Mouse (Mus musculus) hindbrain, embryonic 14.5 days (tissue): ENCODE data around the gene Sp1. TPM values are rescaled to one million over a fixed set of nuclear protein-coding genes. Genes with fewer than 3 reads are reported as not detected.

Experiments
- ATAC-seq: fragments of 200-750 bp; cut with Nextera tagmentation; 2 replicates; pipeline ENCODE4 v1.8.0; 2017; ENCODE audit warnings: moderate number of reproducible peaks, mild to moderate bottlenecking, moderate TSS enrichment, moderate library complexity; ENCODE audit not compliant: low FRiP score
- DNase-seq: peaks from one replicate; pipeline ENCODE4 v3.0.0-alpha.2; 2015; ENCODE audit warnings: low spot score
- H3K27ac ChIP-seq: fragments of 300-500 bp; sonication (generic); 2 replicates; pipeline ENCODE4 v1.5.1; 2014; ENCODE audit warnings: mild to moderate bottlenecking, moderate library complexity
- H3K27me3 ChIP-seq: fragments of 300-500 bp; sonication (generic); 2 replicates; pipeline ENCODE4 v1.6.1; 2014; ENCODE audit warnings: mild to moderate bottlenecking, low read length, mixed read lengths; ENCODE audit not compliant: control insufficient read depth, insufficient read depth
- H3K36me3 ChIP-seq: fragments of 300-500 bp; sonication (generic); replicated peaks from 2 replicates; pipeline ENCODE4 v1.6.1; 2014; ENCODE audit not compliant: control insufficient read depth, insufficient read depth
- H3K4me1 ChIP-seq: fragments of 300-500 bp; sonication (generic); replicated peaks from 2 replicates; pipeline ENCODE4 v1.6.1; 2014; ENCODE audit warnings: antibody characterized with exemption, low read length, mixed read lengths; ENCODE audit not compliant: control insufficient read depth, insufficient read depth
- H3K4me2 ChIP-seq: fragments of 300-500 bp; sonication (generic); replicated peaks from 2 replicates; pipeline ENCODE4 v1.6.1; 2014; ENCODE audit warnings: mild to moderate bottlenecking, moderate library complexity
- H3K4me3 ChIP-seq: fragments of 300-500 bp; sonication (generic); replicated peaks from 2 replicates; pipeline ENCODE4 v1.5.1; 2014; ENCODE audit warnings: mild to moderate bottlenecking, low read length
- H3K9ac ChIP-seq: fragments of 300-500 bp; sonication (generic); 2 replicates; pipeline ENCODE4 v1.6.1; 2014
- H3K9me3 ChIP-seq: fragments of 300-500 bp; sonication (generic); 2 replicates; pipeline ENCODE4 v1.6.1; 2016; ENCODE audit warnings: low read length; ENCODE audit not compliant: control insufficient read depth
- WGBS: fragments of 180-500 bp; shearing (Covaris S2); extraction: QIAGEN DNeasy Blood & Tissue Kit; methylation state at CpG from one replicate; pipeline ENCODE4 v1.1.7; 2014; 5-methylcytosine and 5-hydroxymethylcytosine counted together
- polyA plus RNA-seq: library from polyadenylated mRNA; unstranded; fragments of >200 nt; fragmentation: Nextera tagmentation; extraction: Ambion mirVana; gene quantifications from 2 replicates; pipeline ENCODE4 v1.2.1, GENCODE M21; 2014

Gene Sp1
- polyA plus RNA-seq, result 5.3 and 6.2 TPM in 2 replicates

GRCm38 (mm10) chr15:102405489-102406195, at the start of gene Sp1:
Gene Sp1, plus strand, starts transcription at chr15:102406143.
- 1% methylated on average over 38 of the region's 38 CpGs for WGBS
- ATAC-seq, result peak; percentile 98
- Histone ChIP-seq H3K4me2 (peak within 1 kb of the TSS; percentile 62), H3K4me3 (peak within 1 kb of the TSS; percentile 86), H3K9me3 (no peaks in the 10 kb centered on the region), H3K36me3 (peaks cover 31% of the 10 kb centered on the region), H3K9ac (peak within 1 kb of the TSS; percentile 85), H3K4me1 (peaks cover 35% of the 10 kb centered on the region), H3K27me3 (no peaks in the 10 kb centered on the region), H3K27ac (peak within 1 kb of the TSS; percentile 98)
- peak; percentile 98 for DNase-seq

GRCm38 (mm10) chr15:102356501-102357325, 49.2 kb upstream of the Sp1 start:
- H3K9me3 ChIP-seq, result no peaks in the 10 kb centered on the region
- 0 out of 2 replicates have a peak overlapping the region, but pooled peaks have one; percentile 5 for H3K27ac ChIP-seq
- peak overlapping the region; percentile 63; the same call in 1 of the 2 replicates for H3K9ac ChIP-seq
- peak overlapping the region; percentile 83 for H3K4me2 ChIP-seq
- 26% methylated on average over 16 of the region's 16 CpGs for WGBS
- H3K4me3 ChIP-seq, result no peak overlapping the region; the same call in 1 of the 2 replicates
- DNase-seq (no peak), ATAC-seq (no peak)
- peaks cover 21% of the 10 kb centered on the region for H3K4me1 ChIP-seq
- H3K36me3 ChIP-seq, result no peaks in the 10 kb centered on the region
- H3K27me3 ChIP-seq, result peaks cover 42% of the 10 kb centered on the region

- 1% methylated on average over 25 of the region's 25 CpGs for WGBS
- no peak overlapping the region for H3K9ac ChIP-seq
- DNase-seq (no peak), ATAC-seq (no peak; the same call in 1 of the 2 replicates)
- peak overlapping the region; percentile 46 for H3K4me2 ChIP-seq
- H3K36me3 ChIP-seq, result no peaks in the 10 kb centered on the region
- peak overlapping the region; percentile 13 for H3K4me3 ChIP-seq
- peaks cover 42% of the 10 kb centered on the region for H3K27me3 ChIP-seq
- H3K9me3 ChIP-seq, result no peaks in the 10 kb centered on the region
- peaks cover 21% of the 10 kb centered on the region for H3K4me1 ChIP-seq
- no peak overlapping the region for H3K27ac ChIP-seq
Measured at GRCm38 (mm10) chr15:102358126-102358525, 47.8 kb upstream of the Sp1 start.

GRCm38 (mm10) chr15:102358834-102359233, 47.1 kb upstream of the Sp1 start:
- H3K36me3 ChIP-seq, result no peaks in the 10 kb centered on the region
- H3K4me2 ChIP-seq, result no peak overlapping the region

GRCm38 (mm10) chr15:102362648-102363047, 43.3 kb upstream of the Sp1 start:
- Histone ChIP-seq H3K27ac (no peak overlapping the region), H3K36me3 (no peaks in the 10 kb centered on the region), H3K4me2 (no peak overlapping the region), H3K4me3 (no peak overlapping the region), H3K27me3 (peaks cover 24% of the 10 kb centered on the region), H3K9ac (no peak overlapping the region), H3K4me1 (peaks cover 14% of the 10 kb centered on the region; the same call in 1 of the 2 replicates), H3K9me3 (no peaks in the 10 kb centered on the region)
- no peak for DNase-seq
- WGBS, result 11% methylated on average over 14 of the region's 14 CpGs
- ATAC-seq, result no peak

More at GRCm38 (mm10) chr15:102358834-102359233, 47.1 kb upstream of the Sp1 start:
- 20% methylated on average over 5 of the region's 5 CpGs for WGBS
- no peak for DNase-seq
- Histone ChIP-seq H3K9me3 (no peaks in the 10 kb centered on the region), H3K9ac (no peak overlapping the region), H3K4me1 (peaks cover 21% of the 10 kb centered on the region), H3K4me3 (no peak overlapping the region), H3K27me3 (peaks cover 42% of the 10 kb centered on the region), H3K27ac (no peak overlapping the region)
- ATAC-seq, result no peak

GRCm38 (mm10) chr15:102364678-102365077, 41.3 kb upstream of the Sp1 start:
- Histone ChIP-seq H3K4me3 (no peak overlapping the region), H3K9ac (no peak overlapping the region), H3K36me3 (no peaks in the 10 kb centered on the region), H3K4me2 (no peak overlapping the region), H3K27me3 (peaks cover 5% of the 10 kb centered on the region; the same call in 1 of the 2 replicates), H3K4me1 (peaks cover 5% of the 10 kb centered on the region; the same call in 1 of the 2 replicates), H3K9me3 (no peaks in the 10 kb centered on the region), H3K27ac (no peak overlapping the region)
- no peak for ATAC-seq
- DNase-seq, result no peak
- 100% methylated on average over 1 of the region's 1 CpGs for WGBS

- Histone ChIP-seq H3K27ac (peak overlapping the region; percentile 20; the same call in 1 of the 2 replicates), H3K9me3 (no peaks in the 10 kb centered on the region), H3K4me2 (peak overlapping the region; percentile 53), H3K4me3 (peak overlapping the region; percentile 27), H3K9ac (peak overlapping the region; percentile 54), H3K27me3 (peaks cover 4% of the 10 kb centered on the region; the same call in 1 of the 2 replicates), H3K4me1 (peaks cover 7% of the 10 kb centered on the region; the same call in 1 of the 2 replicates), H3K36me3 (no peaks in the 10 kb centered on the region)
- ATAC-seq (no peak), DNase-seq (no peak)
- 7% methylated on average over 7 of the region's 7 CpGs for WGBS
Measured at GRCm38 (mm10) chr15:102366238-102366637, 39.7 kb upstream of the Sp1 start.

GRCm38 (mm10) chr15:102366733-102367344, 39.1 kb upstream of the Sp1 start, which contains the start of gene Sp7:
Gene Sp7, minus strand, starts transcription at chr15:102367182.
- Histone ChIP-seq H3K4me3 (peak within 1 kb of the TSS; percentile 27), H3K4me2 (peak within 1 kb of the TSS; percentile 53), H3K4me1 (peaks cover 7% of the 10 kb centered on the region; the same call in 1 of the 2 replicates), H3K27ac (peak within 1 kb of the TSS; percentile 20; the same call in 1 of the 2 replicates), H3K36me3 (no peaks in the 10 kb centered on the region), H3K9ac (peak within 1 kb of the TSS; percentile 54), H3K27me3 (peaks cover 4% of the 10 kb centered on the region; the same call in 1 of the 2 replicates), H3K9me3 (no peaks in the 10 kb centered on the region)
- 0 out of 2 replicates have a peak, but pooled peaks have one; percentile 43 for ATAC-seq
- 4% methylated on average over 15 of the region's 15 CpGs for WGBS
- DNase-seq, result peak; percentile 38
